Mouse (Mus musculus) hindbrain, embryonic 14.5 days (tissue): ENCODE results near the gene Slc25a13. TPM values are rescaled to one million over a fixed set of nuclear protein-coding genes. Genes with fewer than 3 reads are reported as not detected.
A peak's percentile ranks its signal among the peaks of the same experiment; 100 is the strongest.

Experiments
- ATAC-seq: fragments of 200-750 bp; cut with Nextera tagmentation; 2 replicates; pipeline ENCODE4 v1.8.0; 2017; ENCODE audit warnings: moderate number of reproducible peaks, mild to moderate bottlenecking, moderate TSS enrichment, moderate library complexity; ENCODE audit not compliant: low FRiP score
- DNase-seq: peaks from one replicate; pipeline ENCODE4 v3.0.0-alpha.2; 2015; ENCODE audit warnings: low spot score
- H3K27ac ChIP-seq: fragments of 300-500 bp; sonication (generic); 2 replicates; pipeline ENCODE4 v1.5.1; 2014; ENCODE audit warnings: mild to moderate bottlenecking, moderate library complexity
- H3K27me3 ChIP-seq: fragments of 300-500 bp; sonication (generic); 2 replicates; pipeline ENCODE4 v1.6.1; 2014; ENCODE audit warnings: mild to moderate bottlenecking, low read length, mixed read lengths; ENCODE audit not compliant: control insufficient read depth, insufficient read depth
- H3K36me3 ChIP-seq: fragments of 300-500 bp; sonication (generic); replicated peaks from 2 replicates; pipeline ENCODE4 v1.6.1; 2014; ENCODE audit not compliant: control insufficient read depth, insufficient read depth
- H3K4me1 ChIP-seq: fragments of 300-500 bp; sonication (generic); replicated peaks from 2 replicates; pipeline ENCODE4 v1.6.1; 2014; ENCODE audit warnings: antibody characterized with exemption, low read length, mixed read lengths; ENCODE audit not compliant: control insufficient read depth, insufficient read depth
- H3K4me2 ChIP-seq: fragments of 300-500 bp; sonication (generic); replicated peaks from 2 replicates; pipeline ENCODE4 v1.6.1; 2014; ENCODE audit warnings: mild to moderate bottlenecking, moderate library complexity
- H3K4me3 ChIP-seq: fragments of 300-500 bp; sonication (generic); replicated peaks from 2 replicates; pipeline ENCODE4 v1.5.1; 2014; ENCODE audit warnings: mild to moderate bottlenecking, low read length
- H3K9ac ChIP-seq: fragments of 300-500 bp; sonication (generic); 2 replicates; pipeline ENCODE4 v1.6.1; 2014
- H3K9me3 ChIP-seq: fragments of 300-500 bp; sonication (generic); 2 replicates; pipeline ENCODE4 v1.6.1; 2016; ENCODE audit warnings: low read length; ENCODE audit not compliant: control insufficient read depth
- WGBS: fragments of 180-500 bp; shearing (Covaris S2); extraction: QIAGEN DNeasy Blood & Tissue Kit; methylation state at CpG from one replicate; pipeline ENCODE4 v1.1.7; 2014; 5-methylcytosine and 5-hydroxymethylcytosine counted together
- polyA plus RNA-seq: library from polyadenylated mRNA; unstranded; fragments of >200 nt; fragmentation: Nextera tagmentation; extraction: Ambion mirVana; gene quantifications from 2 replicates; pipeline ENCODE4 v1.2.1, GENCODE M21; 2014

Slc25a13 gene
- polyA plus RNA-seq, 1 experiment from 2014 or later, result 5.6 TPM

- Histone ChIP-seq H3K4me3 (no peak overlapping the region), H3K4me2 (no peak overlapping the region), H3K27me3 (no peaks in the 10 kb centered on the region), H3K4me1 (0 out of 2 replicates have a peak, but pooled peaks cover 4% of the 10 kb centered on the region), H3K27ac (no peak overlapping the region), H3K9ac (no peak overlapping the region), H3K9me3 (no peaks in the 10 kb centered on the region), H3K36me3 (no peaks in the 10 kb centered on the region)
- DNase-seq (no peak), ATAC-seq (no peak)
- 68% methylated on average over 3 of the region's 3 CpGs for WGBS
These were observed 163.0 kb downstream of the Slc25a13 start for GRCm38 (mm10) chr6:6053946-6054345.

- DNase-seq, result no peak
- Histone ChIP-seq H3K4me1 (no peaks in the 10 kb centered on the region), H3K27ac (no peak overlapping the region), H3K4me2 (no peak overlapping the region), H3K9ac (no peak overlapping the region), H3K27me3 (no peaks in the 10 kb centered on the region), H3K9me3 (no peaks in the 10 kb centered on the region), H3K36me3 (no peaks in the 10 kb centered on the region), H3K4me3 (no peak overlapping the region)
- ATAC-seq, result no peak
- 75% methylated on average over 11 of the region's 11 CpGs for WGBS
These were observed 164.3 kb downstream of the Slc25a13 start for GRCm38 (mm10) chr6:6052696-6053095.

- WGBS, result 80% methylated on average over 12 of the region's 12 CpGs
- Histone ChIP-seq H3K4me1 (no peaks in the 10 kb centered on the region), H3K9me3 (no peaks in the 10 kb centered on the region), H3K4me2 (no peak overlapping the region), H3K36me3 (no peaks in the 10 kb centered on the region), H3K4me3 (no peak overlapping the region), H3K27me3 (no peaks in the 10 kb centered on the region), H3K9ac (no peak overlapping the region), H3K27ac (no peak overlapping the region)
- ATAC-seq (no peak), DNase-seq (no peak)
These were observed 170.1 kb downstream of the Slc25a13 start for GRCm38 (mm10) chr6:6046729-6047424.

GRCm38 (mm10) chr6:6038773-6039550, 178.0 kb downstream of the Slc25a13 start:
- Histone ChIP-seq H3K4me3 (no peak overlapping the region), H3K27ac (no peak overlapping the region), H3K4me2 (no peak overlapping the region), H3K9me3 (no peaks in the 10 kb centered on the region), H3K9ac (no peak overlapping the region), H3K36me3 (no peaks in the 10 kb centered on the region), H3K27me3 (no peaks in the 10 kb centered on the region), H3K4me1 (no peaks in the 10 kb centered on the region; the same call in 1 of the 2 replicates)
- ATAC-seq (no peak), DNase-seq (no peak)
- 33% methylated on average over 18 of the region's 18 CpGs for whole genome bisulfite sequencing

GRCm38 (mm10) chr6:6027664-6028063, 189.3 kb downstream of the Slc25a13 start:
- H3K27me3 ChIP-seq, result no peaks in the 10 kb centered on the region
- no peaks in the 10 kb centered on the region for H3K36me3 ChIP-seq
- 88% methylated on average over 6 of the region's 6 CpGs for whole genome bisulfite sequencing
- no peak for DNase-seq
- H3K4me3 ChIP-seq, result no peak overlapping the region
- H3K9me3 ChIP-seq, result no peaks in the 10 kb centered on the region
- no peak overlapping the region for H3K27ac ChIP-seq
- H3K9ac ChIP-seq, result no peak overlapping the region
- H3K4me1 ChIP-seq, result no peaks in the 10 kb centered on the region
- no peak for ATAC-seq
- no peak overlapping the region for H3K4me2 ChIP-seq

- H3K27ac ChIP-seq, result no peak overlapping the region
- H3K9ac ChIP-seq, result no peak overlapping the region
- no peak overlapping the region for H3K4me2 ChIP-seq
- no peak overlapping the region for H3K4me3 ChIP-seq
- 24% methylated on average over 6 of the region's 6 CpGs for WGBS
- H3K4me1 ChIP-seq, result no peaks in the 10 kb centered on the region
- no peaks in the 10 kb centered on the region for H3K27me3 ChIP-seq
- ATAC-seq, result no peak
- no peak for DNase-seq
- no peaks in the 10 kb centered on the region for H3K9me3 ChIP-seq
- no peaks in the 10 kb centered on the region for H3K36me3 ChIP-seq
These were observed 193.0 kb downstream of the Slc25a13 start for GRCm38 (mm10) chr6:6023976-6024375.

- no peaks in the 10 kb centered on the region for H3K27me3 ChIP-seq
- WGBS, result 59% methylated on average over 9 of the region's 9 CpGs
- H3K4me3 ChIP-seq, result no peak overlapping the region
- no peak overlapping the region for H3K27ac ChIP-seq
- DNase-seq (no peak), ATAC-seq (no peak)
- no peaks in the 10 kb centered on the region; the same call in 1 of the 2 replicates for H3K4me1 ChIP-seq
- H3K9me3 ChIP-seq, result no peaks in the 10 kb centered on the region
- H3K9ac ChIP-seq, result no peak overlapping the region
- H3K4me2 ChIP-seq, result no peak overlapping the region
- no peaks in the 10 kb centered on the region for H3K36me3 ChIP-seq
These were observed 200.0 kb downstream of the Slc25a13 start for GRCm38 (mm10) chr6:6016931-6017330.

- no peak for ATAC-seq
- Histone ChIP-seq H3K4me3 (no peak overlapping the region), H3K27me3 (no peaks in the 10 kb centered on the region), H3K27ac (no peak overlapping the region), H3K36me3 (no peaks in the 10 kb centered on the region), H3K4me2 (peak overlapping the region; percentile 24), H3K9ac (0 out of 2 replicates have a peak overlapping the region, but pooled peaks have one; percentile 16), H3K9me3 (no peaks in the 10 kb centered on the region), H3K4me1 (no peaks in the 10 kb centered on the region; the same call in 1 of the 2 replicates)
- 75% methylated on average over 15 of the region's 15 CpGs for WGBS
- no peak for DNase-seq
These were observed 201.4 kb downstream of the Slc25a13 start for GRCm38 (mm10) chr6:6015616-6016015.

- DNase-seq (no peak), ATAC-seq (no peak)
- H3K36me3 ChIP-seq, result no peaks in the 10 kb centered on the region
- H3K4me3 ChIP-seq, result no peak overlapping the region
- H3K4me2 ChIP-seq, result no peak overlapping the region
- no peaks in the 10 kb centered on the region; the same call in 1 of the 2 replicates for H3K4me1 ChIP-seq
- 0 out of 2 replicates have a peak, but pooled peaks cover 7% of the 10 kb centered on the region for H3K27me3 ChIP-seq
- no peak overlapping the region for H3K9ac ChIP-seq
- H3K27ac ChIP-seq, result no peak overlapping the region
- H3K9me3 ChIP-seq, result no peaks in the 10 kb centered on the region
- 80% methylated on average over 2 of the region's 2 CpGs for WGBS
These were observed 205.6 kb downstream of the Slc25a13 start for GRCm38 (mm10) chr6:6011364-6011763.
